Mouse (Mus musculus) MEL (cell line): Measurements from ENCODE around the gene Fiz1. TPM values are rescaled to one million over a fixed set of nuclear protein-coding genes. Genes with fewer than 3 reads are reported as not detected.

Experiments used
- DNase-seq: peaks from one replicate; pipeline ENCODE4 v3.0.0; 2011; ENCODE audit warnings: low read depth, low spot score
- H3K27ac ChIP-seq: 2 replicates; pipeline ENCODE4 v1.5.1; 2012; ENCODE audit warnings: low read depth, mild to moderate bottlenecking, control low read depth, low read length, moderate library complexity; ENCODE audit not compliant: control insufficient read depth
- H3K27me3 ChIP-seq, 2 experiments: fragments of 150-350 bp in 1 of 2; sonication (generic) in 1 of 2; 2 replicates each; pipeline ENCODE4 v1.6.1; 2012; ENCODE audit warnings: low read length in 2 of 2, mild to moderate bottlenecking in 2 of 2, improper control_type of control experiment in 1 of 2, moderate library complexity in 1 of 2; ENCODE audit not compliant: insufficient read depth in 2 of 2, control insufficient read depth in 1 of 2
- H3K36me3 ChIP-seq, 2 experiments: 2 replicates each; pipeline ENCODE4 v1.6.1; 2012 to 2014; ENCODE audit warnings: low read length in 2 of 2, improper control_type of control experiment in 1 of 2, inconsistent platforms in 1 of 2, mild to moderate bottlenecking in 1 of 2; ENCODE audit not compliant: insufficient read depth in 2 of 2, control insufficient read depth in 1 of 2
- H3K4me1 ChIP-seq, 2 experiments: fragments of 150-350 bp in 1 of 2; sonication (generic) in 1 of 2; 2 replicates each; pipeline ENCODE4 v1.6.1; 2012; ENCODE audit warnings: low read length in 2 of 2, improper control_type of control experiment in 1 of 2, mild to moderate bottlenecking in 1 of 2; ENCODE audit not compliant: insufficient read depth in 2 of 2, control insufficient read depth in 1 of 2
- H3K4me3 ChIP-seq, 2 experiments: fragments of 150-350 bp in 1 of 2; sonication (generic) in 1 of 2; 2 replicates each; pipeline ENCODE4 v1.5.1; 2012; ENCODE audit warnings: low read depth in 2 of 2, low read length in 2 of 2, mild to moderate bottlenecking in 2 of 2, moderate library complexity in 2 of 2, control low read depth in 1 of 2, improper control_type of control experiment in 1 of 2; ENCODE audit not compliant: control insufficient read depth in 1 of 2, insufficient read depth in 1 of 2
- H3K79me2 ChIP-seq: 2 replicates; pipeline ENCODE4 v1.6.1; 2012; ENCODE audit warnings: mild to moderate bottlenecking, low read length, moderate library complexity; ENCODE audit not compliant: control insufficient read depth, poor library complexity, insufficient read depth
- H3K9ac ChIP-seq: 2 replicates; pipeline ENCODE4 v1.6.1; 2012; ENCODE audit warnings: low read depth, mild to moderate bottlenecking, control low read depth, low read length, moderate library complexity; ENCODE audit not compliant: control insufficient read depth, poor library complexity, severe bottlenecking
- H3K9me3 ChIP-seq: fragments of 150-350 bp; sonication (generic); replicated peaks from 2 replicates; pipeline ENCODE4 v1.6.1; 2012; ENCODE audit warnings: mild to moderate bottlenecking, low read length, improper control_type of control experiment, moderate library complexity; ENCODE audit not compliant: insufficient read depth
- BHLHE40 ChIP-seq: IDR thresholded peaks from 2 replicates; pipeline ENCODE4 v1.6.1; 2012; ENCODE audit warnings: low read depth, mild to moderate bottlenecking, inconsistent platforms, low read length, improper control_type of control experiment, borderline replicate concordance
- CHD2 ChIP-seq: IDR thresholded peaks from 2 replicates; pipeline ENCODE4 v1.6.1; 2011; ENCODE audit warnings: low read length, improper control_type of control experiment
- CTCF ChIP-seq, 3 experiments: IDR thresholded peaks in 2 of 3; conservative IDR thresholded peaks in 1 of 3; 2 replicates each; pipeline ENCODE4 v1.5.1; 2011 to 2012; ENCODE audit warnings: low read length in 3 of 3, low read depth in 2 of 3, mild to moderate bottlenecking in 2 of 3, improper control_type of control experiment in 1 of 3, inconsistent platforms in 1 of 3, mixed read lengths in 1 of 3, moderate library complexity in 1 of 3; ENCODE audit not compliant: control insufficient read depth in 1 of 3, insufficient read depth in 1 of 3, poor library complexity in 1 of 3, severe bottlenecking in 1 of 3
- E2F4 ChIP-seq: IDR thresholded peaks from 2 replicates; pipeline ENCODE4 v1.6.1; 2011; ENCODE audit warnings: low read depth, low read length, improper control_type of control experiment, borderline replicate concordance
- EP300 ChIP-seq, 2 experiments: IDR thresholded peaks; 2 replicates each; pipeline ENCODE4 v1.6.1; 2011; ENCODE audit warnings: improper control_type of control experiment in 2 of 2, low read length in 2 of 2, low read depth in 1 of 2, mild to moderate bottlenecking in 1 of 2
- ETS1 ChIP-seq: IDR thresholded peaks from 2 replicates; pipeline ENCODE4 v1.6.1; 2012; ENCODE audit warnings: low read depth, mild to moderate bottlenecking, inconsistent platforms, low read length, improper control_type of control experiment, moderate library complexity
- GABPA ChIP-seq: IDR thresholded peaks from 2 replicates; pipeline ENCODE4 v1.6.1; 2012; ENCODE audit warnings: low read depth, mild to moderate bottlenecking, inconsistent platforms, low read length, improper control_type of control experiment, moderate library complexity
- GATA1 ChIP-seq: IDR thresholded peaks from 2 replicates; pipeline ENCODE4 v1.6.1; 2011; ENCODE audit warnings: low read depth, low read length, improper control_type of control experiment
- HCFC1 ChIP-seq: IDR thresholded peaks from 2 replicates; pipeline ENCODE4 v1.6.1; 2012; ENCODE audit warnings: low read depth, mild to moderate bottlenecking, inconsistent platforms, low read length, improper control_type of control experiment, moderate library complexity
- JUND ChIP-seq: IDR thresholded peaks from 2 replicates; pipeline ENCODE4 v1.6.1; 2011; ENCODE audit warnings: low read depth, mild to moderate bottlenecking, improper control_type of control experiment, low read length
- KAT2A ChIP-seq: conservative IDR thresholded peaks from 2 replicates; pipeline ENCODE4 v1.6.1; 2012; ENCODE audit warnings: low read depth, low read length, improper control_type of control experiment, inconsistent platforms
- MAZ ChIP-seq: IDR thresholded peaks from 2 replicates; pipeline ENCODE4 v1.6.1; 2012; ENCODE audit warnings: low read depth, mild to moderate bottlenecking, inconsistent platforms, low read length, improper control_type of control experiment
- MEF2A ChIP-seq: IDR thresholded peaks from 2 replicates; pipeline ENCODE4 v1.6.1; 2014; ENCODE audit warnings: low read depth, mild to moderate bottlenecking, inconsistent platforms, low read length, improper control_type of control experiment; ENCODE audit not compliant: poor library complexity, insufficient replicate concordance, severe bottlenecking; ENCODE audit errors: extremely low read depth
- MXI1 ChIP-seq: IDR thresholded peaks from 2 replicates; pipeline ENCODE4 v1.6.1; 2011; ENCODE audit warnings: mild to moderate bottlenecking, low read depth, low read length, improper control_type of control experiment
- MYB ChIP-seq: IDR thresholded peaks from 2 replicates; pipeline ENCODE4 v1.6.1; 2011; ENCODE audit warnings: mild to moderate bottlenecking, low read depth, low read length, improper control_type of control experiment
- MYC ChIP-seq: IDR thresholded peaks from 2 replicates; pipeline ENCODE4 v1.6.1; 2011; ENCODE audit warnings: low read depth, mild to moderate bottlenecking, low read length, improper control_type of control experiment, moderate library complexity
- NELFE ChIP-seq: IDR thresholded peaks from 2 replicates; pipeline ENCODE4 v1.6.1; 2011; ENCODE audit warnings: low read depth, low read length, improper control_type of control experiment
- POLR2A ChIP-seq, 2 experiments: IDR thresholded peaks; 2 replicates each; pipeline ENCODE4 v1.6.1; 2011 to 2012; ENCODE audit warnings: low read length in 2 of 2, mild to moderate bottlenecking in 2 of 2, control low read depth in 1 of 2, improper control_type of control experiment in 1 of 2, low read depth in 1 of 2, moderate library complexity in 1 of 2; ENCODE audit not compliant: control insufficient read depth in 1 of 2, insufficient read depth in 1 of 2, poor library complexity in 1 of 2
- POLR2AphosphoS2 ChIP-seq: IDR thresholded peaks from 2 replicates; pipeline ENCODE4 v1.6.1; 2011; ENCODE audit warnings: low read length, improper control_type of control experiment
- RAD21 ChIP-seq: IDR thresholded peaks from 2 replicates; pipeline ENCODE4 v1.6.1; 2011; ENCODE audit warnings: mild to moderate bottlenecking, low read depth, low read length, improper control_type of control experiment
- SIN3A ChIP-seq: IDR thresholded peaks from 2 replicates; pipeline ENCODE4 v1.6.1; 2012; ENCODE audit warnings: low read length, improper control_type of control experiment, inconsistent platforms
- SMC3 ChIP-seq: IDR thresholded peaks from 2 replicates; pipeline ENCODE4 v1.6.1; 2011; ENCODE audit warnings: low read depth, low read length, improper control_type of control experiment
- TBP ChIP-seq: IDR thresholded peaks from 2 replicates; pipeline ENCODE4 v1.8.0; 2011; ENCODE audit warnings: low read depth, low read length, improper control_type of control experiment
- TCF12 ChIP-seq: IDR thresholded peaks from 2 replicates; pipeline ENCODE4 v1.6.1; 2014; ENCODE audit warnings: low read depth, mild to moderate bottlenecking, inconsistent platforms, low read length, improper control_type of control experiment, moderate library complexity
- UBTF ChIP-seq: IDR thresholded peaks from 2 replicates; pipeline ENCODE4 v1.6.1; 2012; ENCODE audit warnings: low read depth, mild to moderate bottlenecking, inconsistent platforms, low read length, improper control_type of control experiment, moderate library complexity, borderline replicate concordance; ENCODE audit not compliant: insufficient read depth
- USF2 ChIP-seq, 2 experiments: IDR thresholded peaks; 2 replicates each; pipeline ENCODE4 v1.6.1; 2011 to 2012; ENCODE audit warnings: improper control_type of control experiment in 2 of 2, low read length in 2 of 2, borderline replicate concordance in 1 of 2, inconsistent platforms in 1 of 2, low read depth in 1 of 2, mild to moderate bottlenecking in 1 of 2; ENCODE audit not compliant: insufficient read depth in 1 of 2
- ZC3H11A ChIP-seq: IDR thresholded peaks from 2 replicates; pipeline ENCODE4 v1.6.1; 2012; ENCODE audit warnings: low read depth, mild to moderate bottlenecking, inconsistent platforms, low read length, improper control_type of control experiment
- ZMIZ1 ChIP-seq: IDR thresholded peaks from 2 replicates; pipeline ENCODE4 v1.6.1; 2012; ENCODE audit warnings: low read depth, mild to moderate bottlenecking, inconsistent platforms, low read length, improper control_type of control experiment, moderate library complexity
- ZNF384 ChIP-seq: IDR thresholded peaks from 2 replicates; pipeline ENCODE4 v1.6.1; 2012; ENCODE audit warnings: low read depth, mild to moderate bottlenecking, inconsistent platforms, low read length, improper control_type of control experiment
- polyA plus RNA-seq, 2 experiments: library from polyadenylated mRNA; stranded (reverse) in 1 of 2; unstranded in 1 of 2; fragments of >175 nt in 1 of 2; fragments of >200 nt in 1 of 2; gene quantifications; 2 replicates each; pipeline versions ENCODE4 v1.2.1 to v1.2.4; 2012; ENCODE audit warnings: low replicate concordance in 2 of 2, low read depth in 1 of 2; ENCODE audit not compliant: insufficient read length in 2 of 2, insufficient read depth in 1 of 2, missing spikeins in 1 of 2
- total RNA-seq: library from RNA; depleted of rRNA; stranded (reverse); fragments of 300-350 nt; gene quantifications from 2 replicates; pipeline ENCODE4 v1.2.3, GENCODE M21; 2012

Gene Fiz1
- total and polyA plus RNA-seq, 3 experiments = 28.1 to 56.5 TPM; not detected in 1

- H3K9me3 ChIP-seq = no peaks in the 10 kb centered on the region
- no peak for TF ChIP-seq TCF12
- TF ChIP-seq ZMIZ1 = no peak
- TF ChIP-seq MYC = no peak
- TF ChIP-seq POLR2AphosphoS2 = no peak
- no peak for TF ChIP-seq SMC3
- TF ChIP-seq TBP = no peak
- TF ChIP-seq EP300 (IDR thresholded peaks at IDR 0.05; ENCODE audit: low read depth in 1 of 2, low read length in 2 of 2) = no peak
- TF ChIP-seq CHD2 = no peak
- no peak for TF ChIP-seq BHLHE40
- TF ChIP-seq SIN3A = no peak
- no peak for TF ChIP-seq NELFE
- no peak for TF ChIP-seq E2F4
- no peak overlapping the region for H3K27ac ChIP-seq
- H3K79me2 ChIP-seq = no peaks in the 10 kb centered on the region
- no peak overlapping the region; the same call in 1 of the 2 replicates for H3K9ac ChIP-seq
- H3K4me1 ChIP-seq = no peaks in the 10 kb centered on the region
- H3K36me3 ChIP-seq = no peaks in the 10 kb centered on the region
- H3K27me3 ChIP-seq = no peaks in the 10 kb centered on the region
- H3K4me3 ChIP-seq = no peak overlapping the region
- no peak for DNase-seq
Observed at GRCm38 (mm10) chr7:5052438-5052837, 37.9 kb upstream of the Fiz1 start.

- Histone ChIP-seq H3K9ac (peak within 1 kb of the TSS; percentile 78), H3K27ac (peak within 1 kb of the TSS; percentile 34), H3K9me3 (no peaks in the 10 kb centered on the region), H3K4me3 (peak within 1 kb of the TSS; percentile 75 to 79), H3K36me3 (no peaks in the 10 kb centered on the region), H3K4me1 (no peaks in the 10 kb centered on the region), H3K27me3 (no peaks in the 10 kb centered on the region), H3K79me2 (no peaks in the 10 kb centered on the region)
- DNase-seq = peak; percentile 76
- TF ChIP-seq KAT2A = no peak; the same call in 1 of the 2 replicates
- no peak for TF ChIP-seq ZC3H11A
- no peak for TF ChIP-seq MEF2A
- peak; percentile 52; the same call in 1 of the 2 replicates for TF ChIP-seq MXI1
- TF ChIP-seq NELFE = peak; percentile 40
- peak; percentile 44 to 52; a peak in 2 of 4 replicates for TF ChIP-seq POLR2A (IDR thresholded peaks at IDR 0.05; ENCODE audit: control insufficient read depth in 1 of 2, insufficient read depth in 1 of 2, low read depth in 1 of 2, low read length in 2 of 2, poor library complexity in 1 of 2)
- TF ChIP-seq CHD2 = no peak
- TF ChIP-seq UBTF = no peak
- no peak for TF ChIP-seq E2F4
- no peak for TF ChIP-seq CTCF (IDR thresholded peaks at IDR 0.05 in 2 of 3, conservative IDR thresholded peaks at IDR 0.05 in 1 of 3; ENCODE audit: control insufficient read depth in 1 of 3, insufficient read depth in 1 of 3, low read depth in 2 of 3, low read length in 3 of 3, poor library complexity in 1 of 3, severe bottlenecking in 1 of 3)
- no peak; the same call in 1 of the 2 replicates for TF ChIP-seq ETS1
- no peak for TF ChIP-seq GATA1
- TF ChIP-seq MYC = no peak
- no peak for TF ChIP-seq RAD21
- peak; percentile 46; the same call in 1 of the 2 replicates for TF ChIP-seq SIN3A
- TF ChIP-seq TBP = peak; percentile 55; the same call in 1 of the 2 replicates
- peak; percentile 74 for TF ChIP-seq HCFC1
- no peak for TF ChIP-seq GABPA
- TF ChIP-seq JUND = no peak
- peak; percentile 47 for TF ChIP-seq MAZ
- TF ChIP-seq ZMIZ1 = no peak
- TF ChIP-seq USF2 (IDR thresholded peaks at IDR 0.05; ENCODE audit: borderline replicate concordance in 1 of 2, insufficient read depth in 1 of 2, low read depth in 1 of 2, low read length in 2 of 2) = no peak
- no peak for TF ChIP-seq ZNF384
- TF ChIP-seq MYB = no peak
Observed at GRCm38 (mm10) chr7:5051193-5052192, 37.0 kb upstream of the Fiz1 start, which contains the start of gene Zfp580. Gene Zfp580, plus strand, starts transcription at chr7:5051538.
